9 mouse cellular contexts compared by ENCODE assay signal in genomic region chr11:55025896-55026295, GRCm38 (mm10). TPM values are rescaled to one million over a fixed set of nuclear protein-coding genes. Genes with fewer than 3 reads are reported as not detected.
DNase-seq lines count a peak whose midpoint lies in the region; ATAC-seq and TF ChIP-seq lines count a peak whose summit lies in the region.
"Had no signal": no experiment of that assay in that cellular context is flagged by ENCODE, and none has a peak within 500 bp of the region (broad histone marks: within the 10 kb centered on the region; RNA-seq: fewer than 3 reads in every experiment).

No protein-coding gene starts in this region.

- H3K4me2 ChIP-seq in intestine, embryonic 15.5 days (replicated peaks): no peak overlapping the region
- H3K4me2 ChIP-seq in intestine, postnatal 0 days (replicated peaks; ENCODE audit: low read depth): no peak overlapping the region
- H3K4me2 ChIP-seq in lung, postnatal 0 days (replicated peaks; ENCODE audit: low read depth, low read length): 0 out of 2 replicates have a peak overlapping the region, but pooled peaks have one; percentile 11

- no peaks in the 10 kb centered on the region for H3K9me3 ChIP-seq in intestine, embryonic 15.5 days
- no peaks in the 10 kb centered on the region for H3K9me3 ChIP-seq in intestine, postnatal 0 days (ENCODE audit: control insufficient read depth)
- no peaks in the 10 kb centered on the region for H3K9me3 ChIP-seq in lung, postnatal 0 days (ENCODE audit: low read length)
- H3K9me3 ChIP-seq: megakaryocyte, embryonic 14.5 days had no signal

- ATAC-seq in CD4-positive, CD25-positive, alpha-beta regulatory T cell, adult 4 months: no peak
- no peak for ATAC-seq in intestine, embryonic 15.5 days
- no peak for ATAC-seq in intestine, postnatal 0 days
- ATAC-seq in lung, postnatal 0 days: no peak

- H3K27me3 ChIP-seq in intestine, embryonic 15.5 days (replicated peaks): no peaks in the 10 kb centered on the region
- H3K27me3 ChIP-seq in intestine, postnatal 0 days (replicated peaks; ENCODE audit: control insufficient read depth, insufficient read depth, low read length): no peaks in the 10 kb centered on the region
- no peaks in the 10 kb centered on the region for H3K27me3 ChIP-seq in lung, postnatal 0 days (replicated peaks; ENCODE audit: insufficient read depth, low read length)

- 0 out of 2 replicates have a peak overlapping the region, but pooled peaks have one; percentile 41 for H3K27ac ChIP-seq in intestine, embryonic 15.5 days
- no peak overlapping the region for H3K27ac ChIP-seq in intestine, postnatal 0 days (ENCODE audit: low read depth, low read length)
- H3K27ac ChIP-seq in lung, postnatal 0 days (ENCODE audit: low read length): peak overlapping the region; percentile 89

- H3K9ac ChIP-seq in intestine, embryonic 15.5 days: no peak overlapping the region
- no peak overlapping the region for H3K9ac ChIP-seq in intestine, postnatal 0 days (ENCODE audit: low read depth, low read length)
- H3K9ac ChIP-seq in lung, postnatal 0 days (replicated peaks; ENCODE audit: low read depth): no peak overlapping the region

- WGBS in intestine, embryonic 15.5 days: 83% methylated on average over 4 of the region's 4 CpGs
- WGBS in intestine, postnatal 0 days: 62% methylated on average over 4 of the region's 4 CpGs
- 31% methylated on average over 4 of the region's 4 CpGs for WGBS in lung, postnatal 0 days

- DNase-seq in CD4-positive, CD25-positive, alpha-beta regulatory T cell, adult 2 months (ENCODE audit: low read depth, low spot score): peak; percentile 31
- peak; percentile 50 for DNase-seq in cerebellum, adult 9-11 months
- peak; percentile 62 for DNase-seq in lung, postnatal 0 days (ENCODE audit: low spot score)
- DNase-seq in spleen, postnatal 36 days (ENCODE audit: low spot score in 2 of 2): no peak
- no peak for DNase-seq in right cerebral cortex, postnatal 25 days

- no peaks in the 10 kb centered on the region for H3K36me3 ChIP-seq in intestine, embryonic 15.5 days
- peaks cover 4% of the 10 kb centered on the region; the same call in 1 of the 2 replicates for H3K36me3 ChIP-seq in intestine, postnatal 0 days (ENCODE audit: control insufficient read depth, insufficient read depth)
- H3K36me3 ChIP-seq in lung, postnatal 0 days (ENCODE audit: insufficient read depth, low read length): no peaks in the 10 kb centered on the region

- peaks cover 81% of the 10 kb centered on the region for H3K4me1 ChIP-seq in intestine, embryonic 15.5 days (replicated peaks)
- H3K4me1 ChIP-seq in intestine, postnatal 0 days (replicated peaks; ENCODE audit: control insufficient read depth, insufficient read depth, low read length): peaks cover 42% of the 10 kb centered on the region
- peaks cover 66% of the 10 kb centered on the region for H3K4me1 ChIP-seq in lung, postnatal 0 days (ENCODE audit: insufficient read depth, low read depth, low read length)

- H3K4me3 ChIP-seq in intestine, embryonic 15.5 days (replicated peaks): no peak overlapping the region
- no peak overlapping the region for H3K4me3 ChIP-seq in intestine, postnatal 0 days (ENCODE audit: low read depth, low read length)
- no peak overlapping the region for H3K4me3 ChIP-seq in lung, postnatal 0 days (ENCODE audit: low read depth, low read length)
- H3K4me3 ChIP-seq: megakaryocyte, embryonic 14.5 days had no signal

- no peak for TF ChIP-seq EP300 in lung, postnatal 0 days (IDR thresholded peaks at IDR 0.05)

- TF ChIP-seq CTCF in intestine, postnatal 0 days (IDR thresholded peaks at IDR 0.05; ENCODE audit: low read depth): no peak
- TF ChIP-seq CTCF in lung, postnatal 0 days (IDR thresholded peaks at IDR 0.05): no peak

RNA-seq across cellular contexts. Expression of gene Anxa6, which starts 7.3 kb away (rescaled TPM):
- polyA plus RNA-seq in CD4-positive, CD25-positive, alpha-beta regulatory T cell, adult 4 months (2017; shearing (Covaris generic)): 100 to 1,000 TPM; 387 to 504 TPM
- polyA plus RNA-seq in intestine, embryonic 15.5 days (2015; fragmentation: Nextera tagmentation; extraction: Ambion mirVana): 261 and 262 TPM in 2 replicates
- 86.9 and 89.2 TPM in 2 replicates for polyA plus RNA-seq in intestine, postnatal 0 days (2015; fragmentation: Nextera tagmentation; extraction: Ambion mirVana)
- polyA plus RNA-seq in lung, postnatal 0 days (2015; fragmentation: Nextera tagmentation; extraction: Ambion mirVana): 228 and 265 TPM in 2 replicates

RNA-seq across cellular contexts. Expression of gene Ccdc69, which starts 52.0 kb away (rescaled TPM):
- 10 to 100 TPM; 68.2 to 80.6 TPM for polyA plus RNA-seq in CD4-positive, CD25-positive, alpha-beta regulatory T cell, adult 4 months (2017; shearing (Covaris generic))
- polyA plus RNA-seq in intestine, embryonic 15.5 days (2015; fragmentation: Nextera tagmentation; extraction: Ambion mirVana): 2.0 and 2.6 TPM in 2 replicates
- 3.5 and 4.2 TPM in 2 replicates for polyA plus RNA-seq in intestine, postnatal 0 days (2015; fragmentation: Nextera tagmentation; extraction: Ambion mirVana)
- polyA plus RNA-seq in lung, postnatal 0 days (2015; fragmentation: Nextera tagmentation; extraction: Ambion mirVana): 1.4 and 1.8 TPM in 2 replicates

Comparison
In these comparisons a context has a peak if more than half of its experiments do, and no peak if none do; other contexts are left out.
1. DNase-seq: peak in CD4-positive, CD25-positive, alpha-beta regulatory T cell, adult 2 months (single experiment), cerebellum, adult 9-11 months (single experiment) and lung, postnatal 0 days (single experiment); none in spleen, postnatal 36 days (0 of 2) and right cerebral cortex, postnatal 25 days (single experiment).
2. RNA of gene Ccdc69, which starts 52.0 kb away (polyA plus RNA-seq): 68.2 to 80.6 TPM in CD4-positive, CD25-positive, alpha-beta regulatory T cell, adult 4 months; 3.5 to 4.2 TPM in intestine, postnatal 0 days, 2.0 to 2.6 TPM in intestine, embryonic 15.5 days and 1.4 to 1.8 TPM in lung, postnatal 0 days; every median in the first group is over 10 times any median in the second.